Mouse (Mus musculus) E14TG2a.4 (cell line): ENCODE results near the gene Ctbp1.

Experiments
- CTCF ChIP-seq: conservative IDR thresholded peaks from 2 replicates; pipeline ENCODE4 v1.5.1; 2014; ENCODE audit warnings: low read length
- NANOG ChIP-seq: IDR thresholded peaks from 2 replicates; pipeline ENCODE4 v1.6.1; 2014; ENCODE audit warnings: borderline replicate concordance, low read length, mixed read lengths
- POU5F1 ChIP-seq: IDR thresholded peaks from 2 replicates; pipeline ENCODE4 v1.6.1; 2014; ENCODE audit warnings: low read length, borderline replicate concordance

DNA sequence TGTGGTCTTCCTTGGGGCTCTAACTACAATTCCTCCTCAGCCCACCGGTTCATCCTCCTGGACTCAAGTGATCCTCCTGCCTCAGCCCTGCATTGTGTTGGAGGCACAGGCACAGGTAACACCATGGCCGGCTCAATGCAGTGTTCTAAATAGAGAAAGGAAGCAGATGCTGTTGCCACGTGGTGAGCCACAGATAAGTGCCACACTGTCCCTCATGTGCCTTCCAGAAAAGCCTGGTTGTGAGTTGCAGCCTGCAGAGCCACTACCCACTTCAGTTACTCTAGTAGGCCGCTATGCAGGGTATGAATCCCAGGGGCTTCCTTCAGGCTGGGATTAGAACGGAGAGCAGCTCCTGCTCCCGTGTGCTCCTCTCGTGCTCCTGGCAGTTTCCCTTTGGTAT, 37.4 kb upstream of the Ctbp1 start:
- TF ChIP-seq CTCF (no peak), POU5F1 (no peak), NANOG (no peak)
